Mouse (Mus musculus) forebrain, embryonic 16.5 days (tissue): ENCODE measurements at regions not wholly inside any gene's neighbourhood (a gene's known extent, or its start where the extent isn't known, plus 50 kb on each side); places are given as distances from the start of the nearest gene placed in this dataset.

Experiments
- ATAC-seq: fragments of 200-750 bp; cut with Nextera tagmentation; 2 replicates; pipeline ENCODE4 v1.8.0; 2017; ENCODE audit warnings: mild to moderate bottlenecking, moderate library complexity
- H3K27ac ChIP-seq: fragments of 300-500 bp; sonication (generic); 2 replicates; pipeline ENCODE4 v1.5.1; 2014; ENCODE audit warnings: low read length, control low read depth
- H3K27me3 ChIP-seq: fragments of 300-500 bp; sonication (generic); replicated peaks from 2 replicates; pipeline ENCODE4 v1.6.1; 2014; ENCODE audit warnings: low read length; ENCODE audit not compliant: control insufficient read depth, insufficient read depth
- H3K36me3 ChIP-seq: fragments of 300-500 bp; sonication (generic); 2 replicates; pipeline ENCODE4 v1.6.1; 2014; ENCODE audit not compliant: control insufficient read depth, insufficient read depth
- H3K4me1 ChIP-seq: fragments of 300-500 bp; sonication (generic); replicated peaks from 2 replicates; pipeline ENCODE4 v1.6.1; 2014; ENCODE audit warnings: low read length; ENCODE audit not compliant: control insufficient read depth, insufficient read depth
- H3K4me2 ChIP-seq: fragments of 300-500 bp; sonication (generic); 2 replicates; pipeline ENCODE4 v1.6.1; 2014; ENCODE audit warnings: mild to moderate bottlenecking, low read length, control low read depth
- H3K4me3 ChIP-seq: fragments of 300-500 bp; sonication (generic); replicated peaks from 2 replicates; pipeline ENCODE4 v1.5.1; 2014; ENCODE audit warnings: mild to moderate bottlenecking, low read length, control low read depth
- H3K9ac ChIP-seq: fragments of 300-500 bp; sonication (generic); replicated peaks from 2 replicates; pipeline ENCODE4 v1.6.1; 2014; ENCODE audit warnings: low read depth, low read length, control low read depth
- H3K9me3 ChIP-seq: fragments of 300-500 bp; sonication (generic); 2 replicates; pipeline ENCODE4 v1.6.1; 2016; ENCODE audit warnings: low read length; ENCODE audit not compliant: control insufficient read depth
- whole genome bisulfite sequencing: fragments of 180-500 bp; shearing (Covaris S2); extraction: QIAGEN DNeasy Blood & Tissue Kit; methylation state at CpG from one replicate; pipeline ENCODE4 v1.1.7; 2014; 5-methylcytosine and 5-hydroxymethylcytosine counted together

DNA sequence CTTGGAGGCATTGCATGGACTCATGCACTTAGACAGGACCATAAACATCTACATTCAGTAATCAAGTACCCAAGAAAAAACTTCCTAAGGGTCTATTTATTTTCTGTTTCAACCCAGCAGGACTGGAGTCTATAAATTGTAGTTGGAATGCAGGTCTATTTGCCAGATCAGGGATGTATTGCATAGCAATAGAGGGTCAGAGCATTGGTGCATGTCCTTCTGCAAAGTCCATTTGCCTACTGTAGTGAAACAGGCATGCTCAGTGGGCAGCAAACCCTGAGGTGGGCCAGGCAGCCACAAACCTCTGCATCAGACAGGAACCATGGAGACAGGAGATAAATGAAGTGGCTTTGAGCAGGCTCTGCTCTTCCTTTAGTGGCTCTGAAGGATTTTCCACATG is 386.5 kb upstream of the Tenm4 start:
- Histone ChIP-seq H3K36me3 (no peaks in the 10 kb centered on the region), H3K27ac (no peak overlapping the region), H3K27me3 (no peaks in the 10 kb centered on the region), H3K9ac (no peak overlapping the region), H3K4me3 (no peak overlapping the region), H3K4me2 (no peak overlapping the region), H3K9me3 (no peaks in the 10 kb centered on the region), H3K4me1 (no peaks in the 10 kb centered on the region)
- ATAC-seq: no peak

GRCm38 (mm10) chr7:95787543-95787942 is 383.5 kb upstream of the Tenm4 start:
- Histone ChIP-seq H3K9ac (no peak overlapping the region), H3K9me3 (no peaks in the 10 kb centered on the region), H3K36me3 (no peaks in the 10 kb centered on the region), H3K4me2 (no peak overlapping the region), H3K4me3 (no peak overlapping the region), H3K27me3 (no peaks in the 10 kb centered on the region), H3K27ac (no peak overlapping the region), H3K4me1 (no peaks in the 10 kb centered on the region)
- no peak for ATAC-seq
- 56% methylated on average over 1 of the region's 1 CpGs for WGBS

DNA sequence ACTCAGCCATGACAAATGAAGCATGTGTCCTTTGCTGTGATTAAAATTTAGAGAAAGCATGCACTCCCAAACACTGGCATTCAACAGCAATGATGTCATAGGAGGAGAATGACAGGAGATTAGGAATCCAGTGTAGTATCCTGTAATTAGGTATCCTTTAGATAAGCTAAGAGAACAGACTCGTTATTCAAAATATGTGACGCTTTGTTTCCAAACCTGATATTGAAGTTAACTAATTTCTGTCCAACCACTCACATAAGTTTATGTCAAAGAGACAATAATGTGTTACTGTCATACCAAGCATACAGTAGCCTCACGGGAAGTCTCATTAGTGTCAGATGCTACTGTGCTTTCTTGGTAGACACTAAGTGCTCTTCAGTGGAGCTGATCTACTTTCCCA is 383.1 kb upstream of the Tenm4 start:
- WGBS: 23% methylated on average over 3 of the region's 3 CpGs
- H3K4me2 ChIP-seq: no peak overlapping the region
- H3K9me3 ChIP-seq: no peaks in the 10 kb centered on the region
- no peaks in the 10 kb centered on the region for H3K36me3 ChIP-seq
- no peak overlapping the region for H3K27ac ChIP-seq
- H3K27me3 ChIP-seq: no peaks in the 10 kb centered on the region
- H3K4me3 ChIP-seq: no peak overlapping the region
- H3K9ac ChIP-seq: no peak overlapping the region
- H3K4me1 ChIP-seq: no peaks in the 10 kb centered on the region
- ATAC-seq: no peak

DNA sequence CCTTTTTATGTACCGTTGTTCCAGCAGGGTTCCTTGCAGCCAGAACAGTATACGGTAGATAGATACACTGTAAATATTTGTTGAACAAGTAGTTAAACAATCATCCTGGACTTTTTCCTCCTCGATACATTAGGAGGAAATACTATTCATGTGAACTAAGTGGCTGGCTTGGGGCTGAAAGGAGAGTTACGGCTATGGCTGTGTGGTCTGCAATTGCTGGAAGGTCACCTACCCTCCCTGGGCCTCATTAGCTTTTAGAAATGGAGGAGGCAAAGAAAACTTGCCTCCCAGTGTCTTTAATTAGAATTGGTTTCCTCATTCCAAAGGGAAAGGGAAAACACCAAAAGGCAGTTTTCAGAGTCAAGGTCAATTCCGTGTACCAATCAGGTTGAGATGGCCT is 381.6 kb upstream of the Tenm4 start:
- no peaks in the 10 kb centered on the region for H3K27me3 ChIP-seq
- 84% methylated on average over 5 of the region's 5 CpGs for WGBS
- no peak overlapping the region for H3K9ac ChIP-seq
- no peaks in the 10 kb centered on the region for H3K9me3 ChIP-seq
- no peak overlapping the region for H3K4me3 ChIP-seq
- no peaks in the 10 kb centered on the region for H3K36me3 ChIP-seq
- H3K27ac ChIP-seq: no peak overlapping the region
- no peak overlapping the region for H3K4me2 ChIP-seq
- H3K4me1 ChIP-seq: no peaks in the 10 kb centered on the region
- ATAC-seq: no peak

GRCm38 (mm10) chr7:95799022-95799421 is 372.0 kb upstream of the Tenm4 start:
- Histone ChIP-seq H3K4me1 (no peaks in the 10 kb centered on the region), H3K27ac (no peak overlapping the region), H3K4me3 (no peak overlapping the region), H3K9me3 (no peaks in the 10 kb centered on the region), H3K27me3 (no peaks in the 10 kb centered on the region), H3K9ac (no peak overlapping the region), H3K36me3 (no peaks in the 10 kb centered on the region), H3K4me2 (no peak overlapping the region)
- ATAC-seq: no peak
- WGBS: 28% methylated on average over 3 of the region's 3 CpGs

- Histone ChIP-seq H3K27ac (no peak overlapping the region), H3K4me2 (no peak overlapping the region), H3K9ac (no peak overlapping the region), H3K4me1 (no peaks in the 10 kb centered on the region), H3K27me3 (no peaks in the 10 kb centered on the region), H3K9me3 (no peaks in the 10 kb centered on the region), H3K4me3 (no peak overlapping the region), H3K36me3 (no peaks in the 10 kb centered on the region)
- 25% methylated on average over 3 of the region's 3 CpGs for WGBS
- no peak for ATAC-seq
These were observed 361.4 kb upstream of the Tenm4 start for GRCm38 (mm10) chr7:95809626-95810025.

DNA sequence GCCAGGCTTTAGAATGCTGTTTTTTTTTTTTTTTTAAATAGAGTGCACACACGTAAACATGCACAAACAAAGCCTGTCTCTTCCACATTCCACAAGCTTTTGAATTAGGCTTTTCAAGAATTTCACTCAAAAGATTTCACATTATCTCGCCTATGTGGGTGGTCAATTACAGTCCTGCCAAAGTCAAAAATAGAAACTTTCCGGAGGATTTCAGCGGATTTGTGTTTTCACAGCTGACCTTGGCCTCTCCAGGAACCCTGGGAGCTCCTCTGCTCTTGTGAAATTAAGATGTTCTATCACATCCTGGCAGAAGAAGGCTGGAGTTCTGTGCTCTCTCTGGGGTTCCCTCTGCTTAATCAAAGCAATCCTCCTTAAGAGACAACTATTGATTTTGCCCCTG is 360.9 kb upstream of the Tenm4 start:
- 9% methylated on average over 4 of the region's 4 CpGs for WGBS
- Histone ChIP-seq H3K4me1 (no peaks in the 10 kb centered on the region), H3K27me3 (no peaks in the 10 kb centered on the region), H3K27ac (no peak overlapping the region), H3K9ac (no peak overlapping the region), H3K9me3 (no peaks in the 10 kb centered on the region), H3K4me2 (no peak overlapping the region), H3K4me3 (no peak overlapping the region), H3K36me3 (no peaks in the 10 kb centered on the region)
- ATAC-seq: no peak

DNA sequence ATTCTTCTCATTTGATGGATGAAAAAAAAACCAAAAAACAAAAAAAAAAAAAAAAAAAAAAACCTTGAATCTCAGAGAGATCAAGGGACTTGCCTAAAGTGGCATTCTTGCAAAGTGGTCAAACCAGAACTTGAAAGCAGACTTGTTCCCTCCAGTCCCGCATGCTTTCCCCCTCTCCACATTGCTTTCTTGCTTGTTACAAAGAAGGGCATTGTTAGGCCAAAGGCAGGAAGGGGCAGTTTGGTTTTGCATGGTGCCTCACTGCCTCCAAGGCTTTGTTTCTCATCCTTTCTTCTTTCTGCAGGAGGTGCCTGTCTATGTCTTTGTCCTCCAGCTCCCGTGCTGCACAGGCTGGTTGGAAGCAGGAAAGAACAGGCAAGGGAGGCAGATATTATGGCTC is 356.2 kb upstream of the Tenm4 start:
- Histone ChIP-seq H3K27ac (no peak overlapping the region), H3K4me2 (no peak overlapping the region), H3K4me3 (no peak overlapping the region), H3K4me1 (no peaks in the 10 kb centered on the region), H3K9me3 (no peaks in the 10 kb centered on the region), H3K36me3 (no peaks in the 10 kb centered on the region), H3K27me3 (no peaks in the 10 kb centered on the region), H3K9ac (no peak overlapping the region)
- no peak for ATAC-seq
- 5% methylated on average over 2 of the region's 2 CpGs for WGBS

DNA sequence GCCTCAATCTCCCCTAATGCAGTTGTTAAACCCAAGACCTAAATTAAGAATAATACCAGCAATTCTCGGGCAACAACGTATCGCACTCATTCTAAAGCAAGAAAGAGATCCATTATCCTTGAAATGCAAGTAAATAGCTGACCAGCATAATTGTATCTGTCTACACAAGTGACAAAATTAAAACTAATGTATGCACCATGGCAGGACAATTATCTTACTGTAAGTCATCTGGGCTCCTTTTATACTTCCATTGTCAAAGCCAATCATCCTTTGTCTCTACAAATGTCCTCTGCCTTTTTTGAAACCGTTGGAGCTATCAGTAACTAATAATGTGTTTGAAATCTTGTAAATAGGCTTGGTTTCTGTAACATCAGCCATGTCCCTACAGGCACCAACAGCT is 347.5 kb upstream of the Tenm4 start:
- 44% methylated on average over 4 of the region's 4 CpGs for WGBS
- no peaks in the 10 kb centered on the region for H3K4me1 ChIP-seq
- H3K4me3 ChIP-seq: no peak overlapping the region
- H3K27me3 ChIP-seq: no peaks in the 10 kb centered on the region
- H3K9ac ChIP-seq: no peak overlapping the region
- H3K27ac ChIP-seq: no peak overlapping the region
- H3K4me2 ChIP-seq: no peak overlapping the region
- 0 out of 2 replicates have a peak, but pooled peaks have one; percentile 58 for ATAC-seq
- H3K36me3 ChIP-seq: no peaks in the 10 kb centered on the region
- H3K9me3 ChIP-seq: no peaks in the 10 kb centered on the region

GRCm38 (mm10) chr7:95829889-95830288 is 341.2 kb upstream of the Tenm4 start:
- Histone ChIP-seq H3K4me3 (no peak overlapping the region), H3K4me2 (no peak overlapping the region), H3K9ac (no peak overlapping the region), H3K9me3 (no peaks in the 10 kb centered on the region), H3K36me3 (no peaks in the 10 kb centered on the region), H3K27me3 (no peaks in the 10 kb centered on the region), H3K4me1 (peaks cover 8% of the 10 kb centered on the region), H3K27ac (no peak overlapping the region)
- 91% methylated on average over 4 of the region's 4 CpGs for WGBS
- ATAC-seq: no peak
